11 mouse cellular contexts compared by ENCODE assay signal in the genomic region with DNA sequence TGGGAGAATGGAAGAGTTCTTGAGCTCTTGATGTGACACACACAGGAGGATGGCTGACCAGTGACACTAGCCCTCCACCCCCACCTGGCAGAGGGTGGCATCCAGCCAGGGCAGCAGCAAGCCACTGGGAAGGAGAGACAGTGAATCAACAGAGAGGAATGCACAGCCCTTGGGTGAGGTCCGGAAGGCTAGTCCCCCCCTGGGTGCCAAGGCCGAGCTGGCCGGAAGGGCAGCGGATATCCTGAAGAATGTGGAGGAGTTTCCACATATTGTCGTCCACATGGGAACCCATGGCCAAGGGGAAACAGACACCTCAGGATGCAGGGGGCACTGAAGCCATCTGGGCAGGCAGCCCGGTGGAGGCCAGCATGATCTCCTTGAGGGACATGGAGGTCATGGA. TPM values are rescaled to one million over a fixed set of nuclear protein-coding genes. Genes with fewer than 3 reads are reported as not detected.
A peak's percentile ranks its signal among the peaks of the same experiment; 100 is the strongest.
DNase-seq lines count a peak whose midpoint lies in the region; ATAC-seq and TF ChIP-seq lines count a peak whose summit lies in the region.
"Had no signal": no experiment of that assay in that cellular context is flagged by ENCODE, and none has a peak within 500 bp of the region (broad histone marks: within the 10 kb centered on the region; RNA-seq: fewer than 3 reads in every experiment).

No protein-coding gene starts in this region.

- TF ChIP-seq CTCF in lung, embryonic 14.5 days (IDR thresholded peaks at IDR 0.05; ENCODE audit: low read depth), result no peak

- H3K4me3 ChIP-seq in lung, embryonic 14.5 days (ENCODE audit: low read depth, low read length), result no peak overlapping the region
- H3K4me3 ChIP-seq: forebrain, embryonic 15.5 days had no signal

- H3K9me3 ChIP-seq in lung, embryonic 14.5 days (ENCODE audit: low read depth, low read length), result no peaks in the 10 kb centered on the region
- H3K9me3 ChIP-seq: forebrain, embryonic 15.5 days had no signal

- no peaks in the 10 kb centered on the region for H3K27me3 ChIP-seq in lung, embryonic 14.5 days (ENCODE audit: insufficient read depth, low read length)
- H3K27me3 ChIP-seq: forebrain, embryonic 15.5 days had no signal

- 75% methylated on average over 6 of the region's 6 CpGs for WGBS in lung, embryonic 14.5 days

- no peak overlapping the region for H3K27ac ChIP-seq in lung, embryonic 14.5 days (ENCODE audit: low read depth)
- H3K27ac ChIP-seq: forebrain, embryonic 15.5 days had no signal

- intact Hi-C loops in heart, postnatal 10 days (cut with DNase I), result no loop called here

- H3K4me2 ChIP-seq in lung, embryonic 14.5 days, result no peak overlapping the region
- H3K4me2 ChIP-seq: forebrain, embryonic 15.5 days had no signal

- no peaks in the 10 kb centered on the region for H3K36me3 ChIP-seq in lung, embryonic 14.5 days (ENCODE audit: insufficient read depth)
- H3K36me3 ChIP-seq: forebrain, embryonic 15.5 days had no signal

- ATAC-seq in lung, embryonic 14.5 days (ENCODE audit: insufficient read depth), result peak; percentile 47; the same call in 1 of the 2 replicates
- ATAC-seq: activated CD4-positive, CD25-positive, alpha-beta regulatory T cell, adult 4 months; forebrain, embryonic 15.5 days had no signal

- DNase-seq in gastrocnemius, postnatal 10 days, result peak; percentile 41
- DNase-seq in gastrocnemius, adult 18-20 months (ENCODE audit: low spot score), result no peak
- DNase-seq in adrenal gland, adult 18-20 months (ENCODE audit: low spot score in 2 of 2), result peak; percentile 63 to 74
- DNase-seq in heart, postnatal 10 days, result peak; percentile 52 to 69
- DNase-seq in lung, embryonic 14.5 days, result peak; percentile 55
- DNase-seq in layer of hippocampus, adult 18-20 months (ENCODE audit: low spot score in 2 of 2), result no peak
- DNase-seq in cerebellum, adult 8-10 months, result no peak
- DNase-seq in cerebellum, adult 9-11 months, result no peak

- H3K4me1 ChIP-seq in lung, embryonic 14.5 days (ENCODE audit: insufficient read depth), result no peaks in the 10 kb centered on the region
- H3K4me1 ChIP-seq: forebrain, embryonic 15.5 days had no signal

- H3K9ac ChIP-seq in lung, embryonic 14.5 days, result no peak overlapping the region
- H3K9ac ChIP-seq: forebrain, embryonic 15.5 days had no signal

RNA-seq across cellular contexts. Expression of gene Nrarp, which starts 35.2 kb away (rescaled TPM):
- total RNA-seq in gastrocnemius, postnatal 10 days (2021), result 10 to 100 TPM; 14.9 to 17.4 TPM
- 1 to 10 TPM; 3.4 to 8.6 TPM for total RNA-seq in gastrocnemius, adult 18-20 months (2021)
- total RNA-seq in adrenal gland, adult 18-20 months (2021), result 1 to 10 TPM; 2.3 to 3.5 TPM
- 10 to 100 TPM; 23.9 to 25.1 TPM for total RNA-seq in heart, postnatal 10 days (2021)
- polyA plus RNA-seq in lung, embryonic 14.5 days (2014; fragmentation: Nextera tagmentation; extraction: Ambion mirVana), result 13.7 and 14.9 TPM in 2 replicates
- total RNA-seq in layer of hippocampus, adult 18-20 months (2021), result 10 to 100 TPM; 19.5 to 21.0 TPM

RNA-seq across cellular contexts. Expression of gene Noxa1, which starts 50.4 kb away (rescaled TPM):
- total RNA-seq in gastrocnemius, postnatal 10 days (2021), result not detected
- total RNA-seq in gastrocnemius, adult 18-20 months (2021), result not detected
- total RNA-seq in adrenal gland, adult 18-20 months (2021), result not detected
- total RNA-seq in heart, postnatal 10 days (2021), result not detected
- polyA plus RNA-seq in lung, embryonic 14.5 days (2014; fragmentation: Nextera tagmentation; extraction: Ambion mirVana), result 0.41 and 0.68 TPM in 2 replicates
- not detected for total RNA-seq in layer of hippocampus, adult 18-20 months (2021)
- total RNA-seq: layer of hippocampus, postnatal 14 days had no signal
- polyA plus RNA-seq: forebrain, embryonic 15.5 days had no signal

RNA-seq across cellular contexts. Expression of gene Tor4a, which starts 51.3 kb away (rescaled TPM):
- total RNA-seq in gastrocnemius, postnatal 10 days (2021), result 1 to 10 TPM; 1.9 to 2.9 TPM
- total RNA-seq in gastrocnemius, adult 18-20 months (2021), result 1 to 10 TPM in 1 of 2 experiments, under 1 TPM in 1; 0.84 to 1.2 TPM
- total RNA-seq in adrenal gland, adult 18-20 months (2021), result 10 to 100 TPM; 11.6 to 19.5 TPM
- total RNA-seq in heart, postnatal 10 days (2021), result 1 to 10 TPM; 5.6 to 6.5 TPM
- 7.5 and 8.2 TPM in 2 replicates for polyA plus RNA-seq in lung, embryonic 14.5 days (2014; fragmentation: Nextera tagmentation; extraction: Ambion mirVana)
- total RNA-seq in layer of hippocampus, adult 18-20 months (2021), result 1 to 10 TPM; 1.9 to 2.3 TPM

Comparison
In these comparisons a context has a peak if more than half of its experiments do, and no peak if none do; other contexts are left out.
1. DNase-seq: peak in gastrocnemius, postnatal 10 days (single experiment), adrenal gland, adult 18-20 months (2 of 2), heart, postnatal 10 days (2 of 2) and lung, embryonic 14.5 days (single experiment); none in gastrocnemius, adult 18-20 months (single experiment), layer of hippocampus, adult 18-20 months (0 of 2), cerebellum, adult 8-10 months (single experiment) and cerebellum, adult 9-11 months (single experiment).